Mouse (Mus musculus): ENCODE results near the gene Ctdnep1.

GRCm38 (mm10) chr11:69966006-69966859, 14.7 kb upstream of the Ctdnep1 start:
- no peak for TF ChIP-seq CTCF (IDR thresholded peaks at IDR 0.05; ENCODE audit: low read depth, low read length)
- no peak for TF ChIP-seq GATA1 (IDR thresholded peaks at IDR 0.05; ENCODE audit: borderline replicate concordance, low read length)
